Mouse (Mus musculus) lung, adult 18-20 months (tissue): Measurements from ENCODE around the gene Olfr1316.

Source experiments
- DNase-seq, 2 experiments: peaks; one replicate each; pipeline ENCODE4 v3.0.0; 2022; ENCODE audit warnings: mixed read lengths in 2 of 2

Gene Olfr1316

DNA sequence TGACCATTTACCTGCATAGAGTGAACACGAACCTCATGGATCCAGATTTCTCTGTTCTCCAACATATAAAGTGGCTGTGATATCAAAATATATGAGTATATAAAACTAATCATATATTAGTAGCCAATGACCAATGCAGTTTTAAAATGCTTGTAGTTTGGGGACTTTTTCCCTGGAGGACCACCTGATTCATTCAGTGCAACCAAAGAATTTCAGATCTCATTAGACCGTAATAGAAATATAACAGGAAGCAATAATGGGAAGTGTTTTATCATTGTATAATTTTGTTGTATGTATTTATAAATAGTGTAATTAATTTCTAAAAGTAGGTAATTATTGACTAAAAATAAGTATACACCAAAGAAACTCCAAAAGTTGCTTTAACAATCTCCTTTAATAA is at the start of gene Olfr1316:
TSS of gene Olfr1316 (minus strand) at position 101 of the 400 bp plus-strand sequence.
- DNase-seq, result no peak

GRCm38 (mm10) chr2:112153898-112154297 is 19.1 kb upstream of the Olfr1316 start, which contains the start of gene Olfr1318:
TSS of gene Olfr1318 (plus strand) at chr2:112154198.
- DNase-seq, result no peak

GRCm38 (mm10) chr2:112140029-112140428 is 5.3 kb upstream of the Olfr1316 start, which contains the start of gene Olfr1317:
TSS of gene Olfr1317 (plus strand) at chr2:112140329.
- DNase-seq, result no peak

- no peak for DNase-seq
Measured at GRCm38 (mm10) chr2:112115340-112115739, 19.4 kb downstream of the Olfr1316 start, which contains the start of gene Olfr1315-ps1. TSS of gene Olfr1315-ps1 (minus strand) at chr2:112115440.

GRCm38 (mm10) chr2:112096681-112097080 is 38.1 kb downstream of the Olfr1316 start, which contains the start of gene Olfr1314:
TSS of gene Olfr1314 (minus strand) at chr2:112096781.
- DNase-seq, result no peak

- no peak for DNase-seq
Measured at GRCm38 (mm10) chr2:112077743-112078142, 57.0 kb downstream of the Olfr1316 start, which contains the start of gene Olfr1313. TSS of gene Olfr1313 (minus strand) at chr2:112077843.
